Mouse (Mus musculus) inflammation-experienced regulatory T-cells, adult 6 months (primary cell): Measurements from ENCODE around the gene Tsga10ip. TPM values are rescaled to one million over a fixed set of nuclear protein-coding genes. Genes with fewer than 3 reads are reported as not detected.

Source experiments
- ATAC-seq: one replicate; pipeline ENCODE4 v1.8.0; 2017
- polyA plus RNA-seq, 3 experiments: library from polyadenylated mRNA; unstranded; fragments of 100-300 nt; shearing (Covaris generic); gene quantifications; one replicate each; pipeline ENCODE4 v1.2.1; 2017

Gene Tsga10ip
- not detected for polyA plus RNA-seq

DNA sequence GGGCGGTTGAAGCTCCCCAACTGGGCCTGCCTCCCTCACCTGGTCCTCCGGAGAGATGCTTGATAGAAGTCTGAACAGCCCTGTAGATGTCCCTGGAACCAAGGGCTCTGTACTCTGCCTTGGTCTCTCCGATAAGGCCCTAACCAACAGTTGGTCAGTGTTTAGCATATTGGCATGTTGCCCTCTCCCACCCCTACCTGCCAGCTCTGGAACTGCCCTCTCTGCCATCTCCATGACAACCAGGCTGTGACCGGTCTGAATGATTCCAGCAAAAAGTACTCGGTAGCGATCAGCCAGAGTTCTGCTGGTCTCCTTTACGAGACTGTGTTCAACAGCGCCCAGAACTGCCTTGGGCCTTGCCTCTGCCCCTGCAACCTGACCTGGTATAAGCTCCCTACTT is at the start of gene Tsga10ip:
Tsga10ip (minus strand) TSS at position 234 of the 400 bp plus-strand sequence.
- ATAC-seq = no peak

GRCm38 (mm10) chr19:5451766-5452165 is 49.4 kb upstream of the Tsga10ip start:
- no peak for ATAC-seq

- ATAC-seq = no peak
Observed at GRCm38 (mm10) chr19:5449673-5450072, 47.3 kb upstream of the Tsga10ip start.

DNA sequence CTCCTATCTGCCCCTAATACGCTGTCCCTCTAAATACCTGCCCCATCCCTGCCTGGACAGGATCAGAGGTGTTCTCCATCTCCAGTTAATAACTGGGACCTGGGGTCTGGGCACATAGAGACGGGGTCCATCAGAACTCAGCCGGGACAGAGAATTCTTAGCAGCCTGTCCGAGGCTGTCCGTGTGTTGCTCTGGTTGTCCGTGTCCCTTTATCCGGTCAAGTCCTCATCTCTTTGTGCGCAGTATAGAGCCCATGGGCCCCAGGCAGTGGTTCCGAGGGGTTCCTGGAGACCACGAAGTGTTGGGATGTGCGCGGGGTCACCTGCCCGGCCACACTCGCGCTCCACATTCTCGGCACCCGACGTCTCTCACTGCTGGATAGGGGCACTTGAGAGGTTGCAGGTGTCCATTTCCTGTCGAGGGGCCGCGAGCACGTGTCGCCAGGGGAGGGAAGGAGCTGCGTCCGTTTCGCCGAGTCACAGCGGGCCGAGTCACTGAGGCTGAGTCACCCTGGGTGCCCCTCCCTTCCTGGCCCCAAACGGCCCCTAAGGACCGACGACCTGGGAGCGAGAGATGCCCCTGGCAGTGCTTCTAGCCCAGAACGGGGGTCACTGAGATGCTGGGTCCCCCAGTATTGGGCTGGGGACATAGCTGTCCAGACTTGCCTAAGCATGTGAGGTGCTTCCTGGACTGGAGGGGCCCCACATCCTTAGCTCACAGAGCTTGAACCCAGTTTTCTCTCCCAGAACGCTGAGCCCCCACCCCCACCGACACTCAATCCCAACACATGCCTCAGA is 46.2 kb upstream of the Tsga10ip start:
- no peak for ATAC-seq

DNA sequence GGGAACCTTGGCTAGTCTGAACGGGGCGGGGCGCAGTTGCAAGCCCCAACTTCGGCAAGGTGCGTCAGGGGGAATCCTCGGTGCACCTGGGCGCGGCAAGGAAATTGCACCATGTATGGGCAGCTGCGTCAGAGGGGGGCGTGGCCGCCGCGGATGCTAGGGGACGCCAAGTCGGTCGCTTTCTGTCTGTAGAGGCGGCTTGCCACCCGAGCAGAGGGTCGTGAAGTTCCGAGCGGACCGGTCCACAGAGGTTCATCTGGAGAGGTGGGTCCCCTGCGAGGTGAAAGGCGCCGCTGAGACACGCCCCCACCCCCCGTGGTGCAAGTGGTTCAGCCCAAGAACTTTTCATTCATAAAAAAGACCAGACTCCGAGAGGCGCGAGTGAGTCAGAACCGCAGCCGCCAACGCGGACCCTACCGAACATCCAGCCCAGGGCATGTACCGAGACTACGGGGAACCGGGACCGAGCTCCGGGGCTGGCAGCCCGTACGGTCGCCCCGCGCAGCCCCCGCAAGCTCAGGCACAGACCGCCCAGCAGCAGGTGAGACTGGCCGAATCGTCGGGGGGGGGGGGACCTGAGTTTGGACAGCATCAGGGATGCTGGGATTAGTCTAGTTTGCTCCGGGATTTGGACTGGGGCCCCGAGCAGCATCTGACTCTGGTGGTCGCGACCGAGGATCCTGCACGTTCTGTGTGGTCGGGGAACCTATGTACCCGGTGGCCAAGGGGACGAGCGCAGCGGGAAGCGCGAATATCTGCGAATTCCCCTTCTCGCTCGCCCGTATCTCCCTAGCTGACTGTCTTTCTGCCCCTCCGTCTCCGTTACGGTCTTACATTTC is 45.4 kb upstream of the Tsga10ip start, which contains the start of gene Fosl1:
Fosl1 (plus strand) TSS at position 33 of the 839 bp plus-strand sequence.
- peak; percentile 92 for ATAC-seq

DNA sequence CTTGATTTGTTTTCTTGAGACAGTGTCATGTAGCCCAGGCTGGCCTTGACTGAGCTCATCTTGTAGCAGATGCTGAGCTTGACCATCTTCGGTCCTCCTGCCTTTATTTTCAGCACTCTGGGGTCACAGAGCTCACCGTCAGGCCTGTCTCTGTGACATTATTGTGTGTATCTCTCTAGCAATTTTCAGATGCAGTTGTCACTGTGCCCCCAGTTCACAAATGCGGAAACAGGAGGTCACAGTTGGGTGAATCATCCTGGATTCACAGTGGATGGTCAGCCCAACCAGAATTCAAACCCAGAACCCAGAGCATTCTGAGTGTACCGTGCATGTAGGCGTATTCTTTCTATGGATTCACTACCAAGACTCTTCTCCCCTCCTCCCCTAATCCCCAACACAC is 43.4 kb upstream of the Tsga10ip start:
- no peak for ATAC-seq

GRCm38 (mm10) chr19:5444954-5445353 is 42.6 kb upstream of the Tsga10ip start:
- no peak for ATAC-seq

GRCm38 (mm10) chr19:5444371-5444908 is 42.1 kb upstream of the Tsga10ip start:
- no peak for ATAC-seq

GRCm38 (mm10) chr19:5433951-5434350 is 31.6 kb upstream of the Tsga10ip start:
- no peak for ATAC-seq

DNA sequence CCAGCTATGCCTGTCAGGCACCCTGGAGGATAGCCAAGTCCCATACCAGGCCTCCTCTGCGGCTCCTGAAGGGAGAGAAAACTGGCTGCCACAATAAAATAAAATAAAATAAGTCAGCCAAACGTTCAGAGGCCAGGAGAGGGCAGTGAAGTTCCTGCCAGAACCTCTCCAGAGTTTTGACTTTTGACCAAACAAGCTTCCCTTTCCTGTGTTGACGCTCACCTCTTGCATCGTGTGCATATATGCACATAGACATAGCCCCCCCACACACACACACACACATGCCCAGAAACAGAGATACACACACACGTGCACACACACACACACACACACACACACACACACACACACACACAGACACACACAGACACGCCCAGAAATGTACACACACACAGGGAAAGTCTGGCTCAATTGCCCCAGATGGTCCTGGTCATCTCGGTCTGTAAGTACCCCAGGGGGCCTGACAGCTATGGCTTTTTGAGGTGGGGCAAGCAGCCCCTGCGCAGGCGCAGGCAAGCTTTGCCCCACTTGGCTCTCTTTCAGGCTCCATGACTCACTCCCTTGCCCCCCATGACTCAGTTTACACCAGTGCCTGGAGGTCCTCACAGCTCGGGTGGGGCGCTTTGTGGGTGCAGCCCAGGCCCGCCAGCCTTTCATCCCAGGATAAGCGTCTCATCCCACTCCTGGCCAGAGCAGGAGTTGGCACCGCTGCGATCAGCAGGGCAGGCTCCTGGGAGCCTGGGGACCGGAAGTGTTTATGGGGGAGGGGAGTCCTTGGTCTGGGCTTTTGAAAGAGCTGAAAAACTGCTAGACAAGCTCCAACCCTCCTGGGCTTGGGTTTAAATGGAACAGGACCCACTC is 30.9 kb upstream of the Tsga10ip start:
- ATAC-seq = peak; percentile 68

GRCm38 (mm10) chr19:5431911-5432464 is 29.7 kb upstream of the Tsga10ip start:
- ATAC-seq = no peak

DNA sequence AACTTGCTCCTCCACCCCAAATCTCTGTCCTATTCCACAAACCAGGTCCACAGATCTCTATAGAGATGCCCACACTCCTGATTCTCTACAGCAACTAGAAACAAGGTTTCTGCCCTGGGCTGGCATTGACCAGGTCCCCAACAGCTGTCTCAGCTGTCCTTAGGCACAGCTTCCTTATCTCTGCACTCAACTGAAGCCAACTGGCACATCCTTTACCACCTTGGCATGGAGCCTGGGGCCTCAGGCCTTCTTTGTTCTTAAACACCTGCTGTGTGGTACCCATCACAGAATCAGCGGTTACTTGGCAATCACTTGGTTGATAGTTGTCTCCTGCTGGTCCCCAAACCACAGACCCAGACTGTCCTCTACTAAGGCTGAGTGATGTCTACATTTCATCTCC is 28.1 kb upstream of the Tsga10ip start:
- no peak for ATAC-seq

- no peak for ATAC-seq
Observed at GRCm38 (mm10) chr19:5429806-5430205, 27.5 kb upstream of the Tsga10ip start.

DNA sequence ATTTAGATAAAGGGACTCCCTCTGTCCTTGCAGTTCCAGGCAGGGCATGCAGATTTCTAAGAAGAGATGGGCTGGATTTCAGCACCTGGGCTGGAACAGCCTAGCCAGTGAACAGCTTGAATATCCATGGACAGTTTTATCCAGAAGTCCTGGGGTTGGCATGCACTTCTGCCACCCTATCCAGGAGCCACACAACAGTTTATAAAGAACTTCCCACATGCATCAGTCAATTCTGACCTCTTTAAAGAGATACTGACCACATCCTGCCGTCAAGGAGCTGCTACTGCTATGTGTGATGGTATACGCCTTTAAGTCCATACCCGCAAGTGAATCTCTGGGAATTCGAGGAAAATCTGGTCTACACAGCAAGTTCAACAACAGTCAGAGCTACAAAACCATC is 26.9 kb upstream of the Tsga10ip start:
- no peak for ATAC-seq

DNA sequence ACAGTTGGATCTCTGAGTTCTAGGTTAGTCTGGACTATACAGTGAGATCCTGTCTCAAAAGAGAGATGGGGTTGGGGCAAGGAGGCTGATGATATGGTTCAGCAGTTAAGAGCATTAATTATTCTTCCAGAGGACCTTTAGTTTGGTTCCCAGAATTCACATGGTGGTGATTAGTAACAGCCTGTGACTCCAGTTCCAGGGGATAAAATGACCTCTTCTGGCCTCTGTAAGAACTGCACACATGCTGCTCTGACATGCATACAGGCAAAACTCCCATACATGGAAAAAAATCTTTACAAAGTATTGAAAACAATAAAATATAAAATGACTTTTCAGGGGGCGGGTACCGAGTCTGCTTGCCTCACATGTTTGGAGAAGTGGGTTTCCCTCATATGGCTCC is 25.8 kb upstream of the Tsga10ip start:
- no peak for ATAC-seq

DNA sequence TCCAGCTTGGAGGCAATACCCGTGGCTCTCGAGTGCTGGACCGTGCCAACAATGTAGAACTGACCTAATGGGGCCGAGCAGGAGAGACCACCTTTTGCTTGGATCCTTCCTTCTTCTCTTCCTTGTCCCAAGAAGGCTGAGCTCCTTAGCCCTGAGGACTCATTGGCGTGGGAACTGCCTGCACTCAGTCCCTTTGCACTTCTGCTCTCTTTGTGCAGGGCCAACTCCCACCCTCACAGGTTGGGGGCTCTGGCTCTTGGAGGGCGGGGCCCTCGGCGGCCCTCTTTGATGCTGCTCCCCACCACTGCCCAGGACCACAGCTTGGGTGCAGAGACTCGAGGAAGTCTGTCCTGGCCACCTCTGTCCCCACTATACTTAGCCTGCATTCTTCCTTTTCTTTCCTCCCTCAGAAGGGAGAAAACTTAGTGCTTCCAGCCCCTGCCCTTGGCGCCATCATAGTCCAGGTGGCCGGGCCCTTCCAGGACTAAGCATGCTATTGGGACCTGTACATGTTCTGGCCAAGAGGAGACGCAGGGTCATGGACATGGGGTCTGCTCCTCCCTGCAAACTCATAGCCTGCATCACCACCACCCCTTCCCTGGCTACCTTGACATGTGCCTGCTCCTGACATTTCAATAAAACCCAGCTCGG is 24.4 kb upstream of the Tsga10ip start:
- no peak for ATAC-seq

- no peak for ATAC-seq
Observed at GRCm38 (mm10) chr19:5425906-5426565, 23.7 kb upstream of the Tsga10ip start.

DNA sequence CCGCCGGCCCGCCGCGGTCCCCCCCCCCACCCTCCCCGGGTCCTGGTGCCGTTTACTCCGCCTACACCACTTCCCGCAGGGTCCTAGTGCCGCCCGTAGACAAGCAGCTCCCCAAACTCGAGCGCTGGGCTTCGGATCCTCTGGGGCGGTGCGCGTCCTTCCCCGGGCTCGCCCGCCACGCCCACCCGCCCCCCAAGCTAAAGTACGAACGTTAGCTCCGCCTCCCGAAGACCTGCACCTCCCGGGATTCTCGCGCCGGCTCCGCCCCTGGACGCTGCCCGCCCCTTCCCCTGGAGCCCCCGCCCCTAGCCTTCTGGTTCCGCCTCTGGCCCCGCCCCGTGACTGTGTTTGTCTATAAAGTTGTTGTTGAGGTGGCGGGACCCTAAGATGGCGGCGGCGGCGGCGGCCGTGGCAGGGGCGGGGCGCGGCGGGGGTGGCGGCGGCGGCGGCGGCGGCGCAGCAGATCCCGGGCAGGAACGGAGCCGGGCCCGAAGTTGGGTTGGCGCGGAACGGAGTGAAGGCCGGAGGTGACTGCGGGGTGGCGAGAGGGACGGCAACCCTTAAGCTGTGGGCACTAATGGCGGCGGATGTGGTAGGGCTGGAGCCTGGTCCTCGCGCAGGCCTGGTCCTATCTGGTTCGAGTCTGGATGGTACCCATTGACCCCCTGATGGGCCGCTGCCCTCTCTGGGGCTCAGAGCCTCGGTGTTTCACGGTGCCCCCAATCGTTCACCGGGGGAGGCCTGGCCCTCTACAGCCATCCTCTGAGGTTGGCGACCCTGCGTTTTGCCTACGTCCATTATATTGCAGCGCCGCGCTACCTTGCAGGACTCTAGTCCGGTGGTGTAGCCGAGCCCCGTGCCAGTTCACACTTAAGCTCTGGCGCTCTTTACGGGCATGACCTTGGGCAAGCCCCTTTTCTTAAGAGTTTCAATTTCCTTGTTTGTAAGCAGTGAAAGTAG is 22.7 kb upstream of the Tsga10ip start, which contains the start of the genes Drap1 and AI837181:
Drap1 (minus strand) TSS at position 198 of the 960 bp plus-strand sequence.
AI837181 (plus strand) TSS at position 363 of the 960 bp plus-strand sequence.
- ATAC-seq = peak; percentile 72

DNA sequence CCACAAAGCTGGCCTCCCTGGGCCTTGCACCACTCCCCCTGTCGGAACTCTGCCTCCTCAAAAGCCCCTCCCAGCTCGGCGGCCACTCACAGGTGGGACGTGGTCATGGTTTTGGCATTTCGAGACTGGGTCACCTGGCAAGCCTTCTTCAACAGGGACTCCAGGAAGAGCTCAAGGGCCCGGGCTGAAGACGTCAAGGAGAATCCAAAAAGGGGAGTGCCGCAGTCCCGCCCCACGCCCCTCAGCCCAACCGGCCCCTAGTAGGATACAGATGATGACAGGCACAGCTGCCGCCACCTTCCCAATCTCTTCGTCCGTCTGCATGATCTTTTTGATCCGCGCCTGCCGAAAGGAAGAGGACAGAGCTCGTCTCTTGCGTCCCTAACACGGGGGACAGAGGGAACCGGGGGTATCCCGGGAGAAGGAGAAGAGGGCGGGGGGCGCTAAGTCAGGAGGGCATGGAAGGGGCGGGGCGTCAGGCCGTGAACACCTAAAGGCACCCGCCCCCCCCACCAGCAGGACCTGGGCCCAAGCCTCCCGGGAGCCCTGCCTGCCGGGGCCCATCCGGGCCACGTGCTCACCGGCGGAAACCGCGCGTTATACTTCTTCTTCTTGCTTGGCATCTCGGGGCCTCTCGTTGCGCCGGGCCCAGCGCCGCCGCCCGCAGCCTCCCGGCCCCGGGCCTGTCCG is 21.9 kb upstream of the Tsga10ip start:
- ATAC-seq = peak; percentile 48
